Mouse (Mus musculus): ENCODE results near the gene Ecsit.
A peak's percentile ranks its signal among the peaks of the same experiment; 100 is the strongest.
"Not testable (repeated sequence)": the region's sequence is repeated elsewhere in the genome, so short reads cannot be mapped to it uniquely, and the experiment has no call there.

Ecsit gene

DNA sequence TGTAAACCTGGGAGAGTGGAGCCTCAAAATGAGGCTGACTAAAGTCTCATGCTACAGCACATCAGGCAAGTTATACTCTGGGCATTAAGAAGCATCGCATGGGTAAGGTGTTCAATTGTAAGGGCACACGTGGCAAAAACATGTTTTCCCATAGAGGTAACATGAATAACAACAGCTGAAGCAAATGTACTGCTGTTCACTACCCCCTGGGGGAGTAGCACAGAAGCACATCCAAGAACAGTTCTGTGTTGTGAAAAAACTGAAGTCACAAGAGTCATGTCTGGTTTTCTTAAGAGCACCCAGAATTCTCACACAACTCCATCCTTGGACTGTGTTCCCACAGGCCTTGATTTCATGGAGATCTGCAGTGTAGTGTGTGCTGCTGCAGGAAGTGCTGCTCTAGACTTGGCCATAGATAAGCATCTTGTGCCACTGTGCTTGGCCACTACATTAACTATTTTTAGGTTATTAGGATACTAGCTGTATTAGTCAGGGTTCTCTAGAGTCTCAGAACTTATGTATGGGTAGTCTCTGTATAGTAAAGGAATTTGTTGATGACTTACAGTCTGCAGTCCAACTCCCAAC lies 1.9 kb upstream of the Ecsit start:
- DNase-seq = no peak

DNA sequence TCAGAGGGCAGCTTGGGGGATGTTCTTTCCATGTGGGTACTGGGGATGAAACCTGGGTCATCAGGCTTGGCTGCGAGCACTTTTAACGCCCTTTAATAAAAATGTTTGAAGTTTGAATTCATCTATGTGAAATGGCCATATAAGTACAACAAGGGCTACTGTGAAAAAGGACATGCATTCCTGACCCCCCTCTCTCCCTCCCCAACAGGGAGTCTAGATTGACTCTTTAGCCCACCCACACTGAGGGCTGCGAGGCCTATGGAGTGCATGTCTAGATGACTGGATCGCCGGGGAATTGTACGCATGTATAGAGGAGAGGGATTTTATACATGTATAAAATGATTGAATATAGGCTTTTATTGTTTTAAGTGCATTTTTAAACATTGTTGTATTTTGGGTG lies 774 bp upstream of the Ecsit start:
- no peak for DNase-seq

DNA sequence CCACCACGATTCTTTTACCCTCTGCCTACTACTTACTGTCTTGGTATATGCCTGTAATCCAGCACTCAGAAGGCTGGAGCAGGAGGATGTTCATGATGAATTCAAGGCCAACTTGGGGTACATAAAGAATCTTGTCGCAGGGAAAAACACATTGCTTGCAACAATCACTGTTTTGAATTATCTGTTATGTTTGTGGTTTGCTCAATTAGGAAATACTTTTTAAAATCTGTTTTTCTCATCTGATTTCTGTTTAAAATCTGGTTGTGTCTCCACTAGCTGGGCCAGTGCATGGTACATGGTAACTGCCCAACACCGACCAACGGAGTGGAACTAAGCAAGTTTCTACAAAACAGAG lies 594 bp downstream of the Ecsit start:
- no peak for DNase-seq

DNA sequence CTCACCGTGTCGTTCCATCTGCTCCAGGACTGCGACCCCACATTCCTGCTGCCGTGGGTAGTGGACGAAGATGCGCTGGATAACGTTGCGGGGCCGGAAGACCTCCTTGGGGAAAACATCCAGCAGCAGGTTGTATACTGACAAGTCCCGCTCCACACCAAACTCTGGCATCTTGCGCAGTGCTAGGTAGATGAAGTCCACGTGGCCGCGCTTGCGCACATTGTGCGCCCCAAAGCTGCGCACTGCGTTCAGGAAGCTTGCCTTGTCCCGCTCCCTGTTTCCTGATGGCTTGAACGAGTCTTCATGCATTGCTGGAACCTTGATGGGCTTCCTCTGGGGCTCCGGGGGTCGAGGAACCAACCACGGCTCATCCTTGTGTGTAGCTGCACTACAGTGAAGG lies 9.0 kb downstream of the Ecsit start:
- no peak for DNase-seq

DNA sequence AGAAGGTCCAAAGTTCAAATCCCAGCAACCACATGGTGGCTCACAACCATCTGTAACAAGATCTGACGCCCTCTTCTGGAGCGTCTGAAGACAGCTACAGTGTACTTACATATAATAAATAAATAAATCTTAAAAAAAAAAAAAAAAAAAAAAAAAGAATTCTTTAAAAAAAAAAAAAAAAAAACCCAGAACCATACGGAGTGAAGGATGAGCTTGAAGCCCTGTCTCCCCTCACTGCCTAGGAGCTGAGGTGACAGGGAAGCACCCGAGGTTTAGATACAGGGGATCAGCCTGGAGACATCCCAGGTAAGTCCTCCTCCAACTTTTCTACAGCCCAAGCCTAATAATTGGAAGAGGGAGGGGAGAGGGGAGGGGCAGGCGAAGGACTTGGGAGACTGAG lies 9.5 kb downstream of the Ecsit start:
- not testable (repeated sequence) for DNase-seq

DNA sequence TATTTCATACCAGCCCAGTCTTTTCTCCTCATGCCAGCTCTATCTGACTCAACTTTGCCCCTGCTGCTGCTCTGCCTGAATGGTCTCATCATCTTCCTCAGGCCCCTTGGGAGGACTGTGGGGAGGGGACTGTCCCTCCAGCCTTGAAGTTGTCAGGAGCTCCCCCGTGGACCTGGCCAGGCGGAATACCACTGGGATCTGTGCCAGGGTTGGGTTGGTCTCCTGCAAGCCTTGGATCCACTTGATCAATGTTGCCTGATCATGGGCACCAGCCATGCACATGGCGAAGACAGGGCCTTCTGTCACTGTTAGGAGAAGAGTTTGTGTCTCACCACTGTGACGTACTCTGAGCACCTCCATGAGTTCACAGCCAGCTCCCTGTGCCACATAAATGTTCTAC lies 13.0 kb downstream of the Ecsit start:
- DNase-seq = no peak

DNA sequence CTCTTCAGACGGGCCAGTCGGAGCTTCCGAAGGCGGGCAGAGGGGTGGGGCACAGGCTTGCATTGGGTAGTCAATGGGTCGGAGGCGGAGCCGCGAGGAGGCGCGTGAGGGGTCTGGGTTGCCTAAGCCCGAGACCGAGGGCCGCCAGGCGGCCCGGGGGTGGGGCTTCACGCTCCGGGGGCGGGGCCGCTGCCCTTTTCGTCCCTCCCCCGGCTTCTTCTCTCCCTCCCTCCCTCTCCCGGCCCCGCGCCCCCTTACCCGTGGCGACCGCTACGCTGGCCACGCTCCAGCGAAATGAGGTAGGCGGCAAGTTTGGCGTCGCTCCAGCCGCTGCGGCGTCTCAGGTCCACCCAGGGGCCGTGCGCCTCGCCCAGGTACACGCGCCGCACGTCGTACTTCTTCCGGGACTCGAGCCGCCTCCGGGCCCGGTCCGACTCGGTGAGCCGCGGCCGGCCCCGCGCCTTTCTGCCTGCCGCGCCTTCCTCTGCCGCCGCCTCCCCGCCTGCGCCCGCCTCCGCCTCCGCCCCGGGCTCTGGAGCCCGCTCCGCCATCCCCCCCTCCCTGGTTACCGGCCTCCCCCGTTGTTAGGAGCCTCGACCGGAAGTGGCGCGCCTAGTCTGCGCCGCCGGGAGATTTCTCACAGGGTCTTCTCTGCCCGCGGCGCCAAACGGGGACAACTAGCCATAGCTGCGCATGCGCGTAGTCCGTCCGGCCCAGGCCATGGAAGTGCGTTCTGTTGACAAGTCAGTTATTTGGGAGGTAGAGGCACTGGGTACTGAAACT lies 14.3 kb downstream of the Ecsit start, which contains the start of the genes Gm49318 and Zfp653:
Gene Gm49318 (minus strand): TSS at position 469 of the 783 bp plus-strand sequence.
Gene Zfp653 (minus strand): TSS at position 586 of the 783 bp plus-strand sequence.
- peak; percentile 97 for DNase-seq

DNA sequence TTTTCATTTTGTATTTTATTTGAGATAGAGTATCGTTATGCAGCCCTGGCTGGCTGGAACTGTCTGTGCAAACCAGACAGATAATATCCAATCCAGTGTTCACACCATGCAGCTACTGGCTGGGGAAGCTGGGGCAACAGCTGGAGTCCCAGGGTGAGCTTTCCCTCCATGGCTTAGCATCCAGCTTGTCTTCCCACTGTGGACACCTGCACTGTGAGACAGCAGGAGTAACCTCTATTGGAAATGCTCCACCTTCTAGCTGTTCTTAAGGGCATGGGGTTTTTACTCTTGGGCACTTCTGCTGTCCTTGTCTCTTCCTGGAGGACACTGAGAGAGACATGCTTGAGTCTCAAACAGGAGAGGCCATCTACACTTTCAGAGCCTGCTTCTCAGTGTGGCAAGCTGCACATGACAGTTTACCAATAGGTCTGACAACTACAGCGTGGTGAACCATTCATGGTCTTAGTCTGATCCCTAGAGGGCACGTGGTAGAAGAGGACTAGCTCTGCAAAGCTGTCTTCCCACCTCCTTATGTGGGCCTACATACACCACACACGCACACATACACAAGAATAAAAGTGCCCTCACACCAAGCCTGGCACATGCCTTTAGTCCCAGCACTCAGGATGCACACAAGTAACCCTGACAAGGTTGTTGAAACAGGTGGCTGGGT lies 15.2 kb downstream of the Ecsit start:
- DNase-seq = no peak

DNA sequence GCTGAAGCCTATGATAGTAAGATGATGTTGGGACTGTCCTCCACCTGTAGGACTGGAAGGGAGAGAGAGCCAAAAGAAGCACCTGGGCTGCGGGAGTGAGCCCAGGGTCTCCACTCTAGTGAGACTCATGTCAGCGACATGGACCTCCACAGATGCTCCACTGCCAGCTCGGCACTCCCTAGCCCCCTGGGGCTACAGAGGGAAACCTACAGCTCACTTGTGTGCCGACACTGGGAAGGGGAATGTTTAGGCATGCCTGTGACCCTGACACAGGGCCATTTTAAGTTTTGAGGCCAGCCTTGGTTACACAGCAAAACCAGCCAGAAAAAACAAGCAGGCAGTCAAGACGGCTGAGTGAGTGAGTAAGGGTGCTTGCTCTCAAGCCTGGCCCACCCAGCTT lies 18.0 kb downstream of the Ecsit start:
- DNase-seq = no peak

DNA sequence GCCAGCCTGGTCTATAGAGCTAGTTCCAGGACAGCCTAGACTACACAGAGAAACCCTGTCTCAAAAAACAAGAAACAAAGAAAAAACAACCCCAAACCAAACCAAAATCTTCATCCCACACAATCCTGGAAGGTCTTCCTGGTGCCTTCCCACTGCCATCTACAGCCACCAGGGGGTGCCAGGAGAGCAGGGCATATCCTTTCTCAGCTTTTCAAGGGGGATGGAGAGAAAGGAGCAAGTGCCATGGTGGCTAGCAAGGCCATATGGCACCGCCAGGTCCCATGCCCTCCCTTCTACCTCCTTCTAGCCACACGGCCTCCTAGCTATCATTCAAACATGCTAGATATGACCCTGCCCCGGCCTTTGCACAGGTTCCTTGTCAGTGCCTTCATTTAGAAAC lies 18.8 kb downstream of the Ecsit start:
- no peak for DNase-seq

DNA sequence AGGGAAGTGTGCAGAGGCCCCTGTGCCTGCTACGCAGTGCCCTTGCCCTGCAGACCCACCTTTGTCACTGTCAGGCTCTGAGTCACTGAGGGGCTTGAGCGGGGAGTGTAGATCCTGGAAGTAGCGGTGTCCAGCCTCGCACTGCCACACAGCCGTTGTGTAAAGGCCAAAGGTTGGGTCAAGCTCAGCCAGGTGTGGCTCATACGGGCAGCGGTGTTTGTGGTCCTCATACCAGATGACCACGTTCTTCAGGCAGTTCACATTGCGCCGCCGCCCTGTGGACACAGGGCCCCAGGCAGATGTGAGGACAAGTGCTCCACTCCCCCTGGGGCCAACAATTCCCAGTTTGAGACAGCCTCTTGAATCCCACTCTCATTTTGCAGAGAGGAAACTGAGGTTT lies 19.6 kb downstream of the Ecsit start:
- DNase-seq = no peak

DNA sequence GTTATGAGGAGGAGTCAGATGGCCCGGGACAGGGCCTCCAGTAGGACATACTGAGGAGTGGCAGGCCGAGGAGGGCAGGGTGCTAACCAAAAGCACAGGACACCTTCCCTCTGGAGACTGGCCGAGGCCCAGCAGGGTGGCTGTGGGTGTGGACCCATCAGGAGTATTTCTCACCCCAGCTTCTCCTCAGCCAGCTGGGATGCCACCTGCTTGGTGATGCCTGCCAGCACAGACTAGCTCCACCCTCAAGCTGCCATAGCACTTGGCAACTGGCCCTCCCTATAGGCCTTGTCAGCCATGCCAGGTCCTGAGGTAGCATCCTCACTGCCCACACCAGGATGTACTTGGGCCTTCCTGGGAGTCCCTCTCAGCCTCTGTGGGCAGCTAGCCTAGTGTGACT lies 20.9 kb downstream of the Ecsit start:
- DNase-seq = no peak

DNA sequence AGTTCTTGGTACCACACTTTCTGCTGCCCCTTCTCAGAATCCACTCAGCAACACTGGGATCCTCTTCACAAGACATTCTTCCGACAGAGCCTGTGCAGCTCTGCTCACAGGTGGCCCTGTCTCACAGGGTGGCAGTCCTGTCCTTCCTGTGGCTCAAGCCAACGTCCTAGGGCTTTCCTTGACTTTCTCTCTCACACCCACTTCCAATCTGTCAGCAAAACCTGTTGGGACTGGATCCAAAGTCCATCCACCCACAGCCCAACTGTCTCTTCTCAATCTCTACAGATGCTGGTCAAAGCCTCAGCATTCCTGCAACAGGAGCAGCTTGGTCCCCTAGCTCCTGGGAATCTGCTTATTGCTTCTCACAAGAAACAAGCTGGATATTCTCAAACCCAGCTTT lies 23.9 kb downstream of the Ecsit start:
- peak; percentile 82 for DNase-seq

DNA sequence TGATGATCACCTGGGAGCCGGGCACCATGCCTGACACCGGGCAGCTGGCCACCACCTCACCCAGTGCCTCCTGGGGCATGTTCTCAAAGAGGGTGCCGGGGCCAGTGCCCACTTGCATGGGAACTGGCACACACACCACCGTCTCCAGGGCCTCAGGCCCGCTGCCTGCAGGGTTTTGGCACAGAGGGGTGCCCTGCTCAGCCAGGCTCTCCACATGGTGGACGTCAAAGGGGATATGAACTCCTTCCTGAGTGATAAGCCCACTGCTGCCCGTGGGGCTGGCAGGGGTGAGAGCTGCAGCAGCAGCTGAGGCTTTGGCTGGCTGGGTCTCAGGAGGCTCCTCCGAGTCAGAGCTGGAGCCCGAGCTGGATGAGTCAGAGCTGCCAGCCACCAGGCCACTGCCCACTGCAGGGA lies 27.2 kb downstream of the Ecsit start:
- DNase-seq = no peak

DNA sequence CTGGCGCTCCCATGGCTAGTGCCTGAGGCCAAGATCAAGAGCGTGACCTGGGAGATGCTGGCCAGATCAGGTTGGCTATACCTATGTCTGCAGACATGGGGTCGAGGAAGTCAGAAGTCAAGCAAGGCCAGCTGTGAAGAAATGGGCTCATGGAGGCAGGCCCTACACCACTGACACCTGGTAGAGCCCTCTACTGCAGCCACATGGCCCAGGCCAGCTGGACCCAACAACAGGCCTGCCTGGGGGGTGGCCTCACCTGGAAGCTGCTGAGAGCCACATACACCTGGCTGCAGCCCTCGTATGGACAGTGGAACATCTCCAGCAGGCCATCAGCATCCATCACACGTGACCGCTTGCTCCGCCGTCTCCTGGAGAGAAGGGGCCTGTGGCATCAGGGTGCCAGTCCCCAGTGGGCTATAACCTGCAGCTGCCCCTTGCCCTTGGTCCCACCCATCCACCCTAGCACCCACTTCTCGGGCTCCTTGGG lies 28.2 kb downstream of the Ecsit start:
- no peak for DNase-seq

DNA sequence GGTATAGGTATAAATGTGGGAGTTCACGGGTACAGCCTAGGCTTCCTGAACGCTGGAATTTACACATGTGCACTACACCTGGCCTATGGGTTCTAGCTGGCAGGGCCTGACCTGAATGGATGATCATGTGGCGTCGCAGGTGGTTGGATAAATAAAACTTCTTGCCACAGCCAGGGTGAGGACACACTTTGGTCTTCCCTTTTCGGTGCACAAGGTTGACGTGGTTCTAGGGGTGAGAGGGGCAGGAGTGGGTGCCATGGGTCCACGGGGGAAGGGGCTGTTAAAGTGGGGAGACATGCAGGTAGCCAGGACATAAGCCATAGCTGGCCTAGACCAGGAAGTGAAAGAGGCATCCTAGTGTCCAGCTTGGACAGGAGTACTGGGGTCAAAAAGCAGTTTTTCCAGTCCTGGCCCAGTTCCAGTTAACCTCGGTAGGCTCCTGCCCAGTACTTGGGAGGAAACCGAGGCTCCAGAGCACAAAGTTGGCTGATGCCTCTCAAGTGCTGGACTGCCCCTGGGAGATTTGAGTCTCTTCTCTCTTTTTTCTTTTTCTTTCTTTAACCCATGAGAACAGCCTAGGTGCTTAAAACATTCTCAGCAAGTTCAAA lies 28.8 kb downstream of the Ecsit start:
- no peak for DNase-seq

DNA sequence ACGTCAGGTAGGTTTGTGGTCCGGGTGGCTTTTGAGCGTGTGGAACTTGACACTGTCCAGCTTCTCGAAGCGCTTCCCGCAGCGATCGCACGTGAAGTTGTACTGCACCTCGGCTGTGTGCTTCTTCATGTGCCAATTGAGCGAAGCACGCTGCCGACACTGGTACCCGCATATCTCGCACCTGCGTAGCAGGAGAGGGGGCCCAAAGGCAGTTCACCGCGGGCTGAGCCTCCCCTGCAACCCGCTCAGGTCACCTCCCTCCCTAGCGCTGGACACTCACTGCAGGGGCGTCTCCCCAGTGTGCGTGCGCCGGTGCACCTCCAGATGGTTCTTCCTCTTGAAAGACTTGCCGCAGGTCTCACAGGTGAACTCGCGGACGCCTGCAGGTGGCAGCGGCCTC lies 29.5 kb downstream of the Ecsit start:
- no peak for DNase-seq

DNA sequence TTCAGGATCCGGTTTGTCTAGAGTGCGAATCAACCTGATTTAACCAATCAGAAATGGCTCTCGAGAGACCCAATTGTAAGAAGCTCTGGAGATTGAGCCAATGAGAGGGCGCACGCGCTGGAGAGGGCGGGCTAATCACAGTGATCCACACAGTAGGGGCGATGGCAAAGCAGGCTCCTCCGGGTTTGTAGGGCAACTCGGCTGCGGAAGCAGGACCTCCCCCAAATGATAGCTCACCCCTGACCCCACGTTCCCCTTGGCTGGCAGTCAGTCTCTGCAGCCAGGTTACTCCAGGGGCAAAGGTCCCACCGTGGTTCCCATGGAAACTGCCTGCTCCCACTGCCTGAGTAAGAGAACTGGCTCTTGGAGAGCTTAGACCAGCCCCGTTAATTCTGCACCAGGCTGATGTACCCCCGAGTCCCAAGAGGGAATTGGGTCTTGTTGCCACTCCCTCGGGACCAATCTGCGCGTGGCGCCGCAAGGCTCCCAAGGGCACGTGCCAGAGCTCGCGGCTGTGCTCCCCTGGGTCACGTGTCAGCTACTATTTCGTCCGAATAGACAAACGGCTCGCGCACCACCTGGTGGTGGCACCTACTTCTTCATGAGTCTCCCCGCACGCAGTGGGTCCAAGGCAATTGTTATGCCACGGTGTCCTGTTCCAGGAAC lies 30.7 kb downstream of the Ecsit start:
- peak; percentile 87 for DNase-seq

DNA sequence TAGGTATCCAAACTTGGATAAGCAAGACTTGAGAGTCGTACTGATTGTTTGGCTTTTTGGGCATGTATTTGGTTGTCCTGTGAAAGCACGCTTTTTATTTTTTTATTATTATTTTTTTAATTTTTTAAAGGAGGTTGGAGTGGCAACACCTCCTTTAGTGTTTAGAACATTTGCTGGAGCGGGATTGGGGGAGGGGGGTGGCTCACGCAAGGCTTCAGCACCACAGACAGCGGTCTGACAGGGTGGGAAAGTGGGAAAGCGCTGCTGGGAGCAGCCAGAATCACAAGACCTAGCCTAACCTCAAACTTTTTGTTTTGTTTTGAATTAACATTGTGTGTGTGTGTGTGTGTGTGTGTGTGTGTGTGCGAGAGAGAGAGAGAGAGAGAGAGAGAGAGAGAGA lies 31.6 kb downstream of the Ecsit start:
- DNase-seq = no peak

DNA sequence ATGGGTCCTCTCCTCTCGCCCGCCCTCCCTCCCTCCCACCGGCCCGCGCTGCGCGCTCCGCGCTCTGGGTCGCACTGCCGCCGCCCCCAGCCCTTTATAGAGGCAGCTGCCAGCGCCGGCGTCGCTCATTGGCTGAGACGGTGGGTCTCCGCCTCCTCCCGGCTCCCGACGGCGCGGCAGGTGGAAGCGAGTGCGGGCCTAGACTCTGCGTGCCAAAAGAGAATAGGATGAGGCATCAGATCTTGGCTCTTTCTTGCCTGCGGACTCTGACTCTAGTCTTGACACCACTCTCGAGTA lies 33.3 kb downstream of the Ecsit start, which contains the start of gene Elavl3:
Gene Elavl3 (minus strand): TSS at position 66 of the 297 bp plus-strand sequence.
- peak; percentile 89 for DNase-seq

DNA sequence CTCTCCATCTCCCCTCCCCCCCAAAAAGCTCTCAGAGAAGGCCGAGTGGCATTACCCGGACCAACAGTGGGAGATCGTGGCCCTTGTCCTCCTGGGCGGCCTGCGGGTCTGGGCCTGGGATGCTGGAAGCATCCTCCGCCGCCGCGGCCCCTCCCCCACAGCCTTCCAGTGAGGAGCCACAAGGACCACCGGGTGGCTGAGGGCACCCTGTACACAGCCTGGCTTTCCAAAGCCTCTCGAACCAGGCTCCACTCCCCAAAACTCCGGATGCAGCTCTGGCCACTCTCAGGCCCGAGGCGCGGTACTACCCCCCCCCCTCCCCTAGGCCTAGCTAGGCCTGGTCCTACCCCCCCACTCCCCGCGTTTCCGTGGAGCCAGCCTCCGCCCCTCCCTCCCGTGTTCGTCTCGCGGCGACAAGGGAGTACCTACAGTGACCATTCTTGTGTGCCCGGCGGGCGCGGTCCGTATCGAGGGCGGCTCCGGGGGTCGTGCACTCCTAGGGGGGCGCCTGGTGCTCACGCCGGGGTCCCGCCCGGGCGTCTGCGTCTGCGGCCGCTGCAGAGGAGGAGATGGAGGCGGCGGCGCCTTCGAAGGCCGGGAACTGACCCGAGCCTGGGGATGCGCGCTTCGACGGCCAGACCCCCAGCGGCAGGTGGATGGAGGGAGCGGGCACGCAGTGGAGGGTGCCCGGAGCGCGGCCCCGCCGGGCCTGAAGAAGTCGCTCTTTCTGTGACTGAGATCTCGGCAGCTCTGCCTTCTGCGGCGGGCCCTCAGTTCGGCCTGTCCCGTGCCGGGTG lies 33.9 kb downstream of the Ecsit start:
- DNase-seq = peak; percentile 52

DNA sequence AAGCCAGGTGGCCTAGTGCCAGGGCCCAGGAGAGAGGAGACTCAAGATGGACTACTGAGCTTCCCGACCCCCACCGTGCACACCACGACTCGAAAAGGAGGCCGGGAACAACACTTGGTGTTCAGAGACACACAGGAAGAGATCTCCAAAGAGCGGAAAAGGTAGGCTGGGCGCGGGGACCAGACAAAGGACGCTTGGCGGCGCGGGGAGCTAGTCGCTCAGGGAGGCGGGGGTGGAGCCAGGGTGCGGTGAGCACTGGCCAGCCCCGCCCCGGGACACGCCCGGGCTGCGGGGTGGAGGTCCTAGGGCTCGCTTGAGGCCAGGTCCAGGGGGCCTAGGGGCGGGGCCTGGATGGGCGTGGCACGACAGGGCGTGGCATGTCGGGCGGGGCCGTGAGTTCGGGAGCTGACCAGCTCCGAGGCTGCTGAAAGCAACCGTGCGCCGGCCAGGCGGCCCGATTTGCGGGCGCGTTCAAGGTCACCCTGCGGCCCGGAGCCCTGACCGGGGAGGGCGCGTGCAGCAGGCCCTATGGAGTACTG lies 34.8 kb downstream of the Ecsit start:
- DNase-seq = peak; percentile 82

All from right cerebral cortex, adult 18-20 months (tissue).